Mouse (Mus musculus) lung, postnatal 0 days (tissue): Measurements from ENCODE around the gene Smim13.
A peak's percentile ranks its signal among the peaks of the same experiment; 100 is the strongest.

Source experiments
- CTCF ChIP-seq: IDR thresholded peaks from 2 replicates; pipeline ENCODE4 v1.5.1; 2016; ENCODE audit warnings: antibody characterized with exemption, mild to moderate bottlenecking
- EP300 ChIP-seq: IDR thresholded peaks from 2 replicates; pipeline ENCODE4 v1.6.1; 2016; ENCODE audit warnings: antibody characterized with exemption, mild to moderate bottlenecking, control low read depth

DNA sequence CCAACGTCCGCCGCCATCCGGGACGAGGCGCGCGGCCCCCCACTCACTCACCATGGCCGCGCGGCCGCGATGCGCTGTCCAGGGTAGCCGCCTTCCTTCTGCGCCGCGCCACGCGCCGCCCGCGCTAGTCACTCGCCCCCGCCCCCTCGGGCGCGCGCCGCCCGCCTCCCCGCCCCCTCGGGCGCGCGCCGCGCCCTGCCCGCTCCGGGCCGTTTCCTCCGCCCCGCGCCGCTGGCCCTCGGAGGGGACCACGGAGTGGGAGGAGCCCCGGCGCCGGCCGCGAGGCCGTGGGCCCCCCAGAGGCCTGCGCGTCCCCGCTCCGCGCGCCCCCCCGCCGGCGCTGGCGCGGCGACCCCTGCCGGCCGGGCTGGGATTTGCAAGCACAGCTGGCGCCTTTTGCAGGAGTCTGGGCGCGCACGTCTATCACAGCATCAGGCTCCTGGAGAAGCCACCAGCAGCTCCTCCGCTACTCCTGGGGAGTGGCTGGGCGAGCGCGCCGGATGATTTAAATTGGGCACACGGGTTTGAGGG lies 29.3 kb upstream of the Smim13 start, which contains the start of gene Elovl2:
- TF ChIP-seq CTCF (peak; percentile 55), EP300 (no peak)
